Mouse (Mus musculus): Measurements from ENCODE around the gene 1700001K19Rik. TPM values are rescaled to one million over a fixed set of nuclear protein-coding genes. Genes with fewer than 3 reads are reported as not detected.
"Not testable (repeated sequence)": the region's sequence is repeated elsewhere in the genome, so short reads cannot be mapped to it uniquely, and the experiment has no call there.

1700001K19Rik gene
- polyA plus RNA-seq, 1 experiment from 2014 or later = not detected

DNA sequence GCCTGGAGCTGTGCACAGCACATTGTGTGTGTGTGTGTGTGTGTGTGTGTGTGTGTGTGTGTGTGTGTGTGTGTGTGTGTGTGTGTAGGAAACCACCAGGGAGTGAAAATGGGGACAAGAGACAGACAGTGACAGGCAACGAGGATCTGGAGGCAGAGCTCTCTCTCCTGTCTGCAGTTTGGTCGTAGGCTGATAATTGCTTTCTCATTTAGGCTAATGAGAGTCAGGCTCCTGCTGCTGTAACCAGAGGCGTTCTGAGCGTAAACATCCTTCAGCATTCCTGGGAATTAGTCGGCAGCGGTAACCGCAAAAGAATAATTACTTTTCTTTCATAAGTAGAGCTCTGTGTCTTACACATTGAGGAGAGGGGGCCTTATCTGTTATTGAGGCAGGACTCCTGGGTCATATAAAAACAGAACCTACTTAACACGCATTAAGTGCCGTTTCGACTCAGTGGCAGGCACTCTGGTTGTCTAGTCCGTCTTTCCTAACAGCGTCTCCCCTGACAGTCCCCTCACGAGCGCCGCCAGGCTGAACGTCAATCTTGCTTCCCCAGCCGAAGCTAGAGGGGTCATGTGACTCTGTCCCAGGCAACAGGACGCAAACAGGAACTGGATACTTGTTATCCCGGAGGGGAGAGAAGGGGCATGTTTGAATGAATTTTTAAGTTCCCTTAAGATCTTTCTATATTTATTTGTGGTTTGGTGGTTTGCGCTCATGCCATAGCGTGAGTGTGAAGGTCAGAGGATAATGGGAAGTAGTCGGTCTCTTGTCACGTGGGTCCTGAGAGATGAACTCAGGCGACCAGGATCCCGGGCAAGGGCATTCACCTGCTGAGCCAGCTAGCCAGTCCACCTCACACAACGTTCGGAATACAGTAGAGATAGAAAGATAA is 24.2 kb upstream of the 1700001K19Rik start:
- Histone ChIP-seq H3K4me3 (ENCODE audit: low read length) (peak overlapping the region; percentile 40), H3K9ac (ENCODE audit: low read length) (peak overlapping the region; percentile 61), H3K9me3 (ENCODE audit: control insufficient read depth, low read length) (no peaks in the 10 kb centered on the region), H3K27me3 (ENCODE audit: control insufficient read depth, insufficient read depth, low read depth, low read length) (no peaks in the 10 kb centered on the region), H3K36me3 (ENCODE audit: control insufficient read depth, insufficient read depth, low read length) (no peaks in the 10 kb centered on the region), H3K27ac (ENCODE audit: low read length) (no peak overlapping the region), H3K4me2 (ENCODE audit: low read depth, low read length) (peak overlapping the region; percentile 79), H3K4me1 (replicated peaks; ENCODE audit: control insufficient read depth, insufficient read depth, low read length) (no peaks in the 10 kb centered on the region; the same call in 1 of the 2 replicates)
- under 1% methylated on average over 27 of the region's 27 CpGs for WGBS
- ATAC-seq (ENCODE audit: low read depth) = peak; percentile 83

DNA sequence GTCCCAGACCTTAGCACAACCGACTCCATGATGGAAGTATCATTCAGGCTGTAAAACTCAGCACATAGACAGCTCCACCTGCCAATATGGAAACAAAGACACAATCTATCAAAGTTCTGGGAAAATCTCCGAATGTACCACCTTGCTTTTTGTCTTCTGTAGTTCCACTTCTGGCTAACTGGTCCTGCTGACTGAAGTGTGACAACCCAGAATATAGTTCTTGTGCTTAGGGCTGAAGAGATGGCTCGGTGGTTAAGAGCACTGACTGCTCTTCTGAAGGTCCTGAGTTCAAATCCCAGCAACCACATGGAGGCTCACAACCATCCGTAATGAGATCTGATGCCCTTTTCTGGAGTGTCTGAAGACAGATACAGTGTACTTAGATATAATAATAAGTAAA is 23.0 kb upstream of the 1700001K19Rik start:
- not testable (repeated sequence) for H3K9ac ChIP-seq (ENCODE audit: low read length); H3K4me3 ChIP-seq (ENCODE audit: low read length); H3K4me1 ChIP-seq (replicated peaks; ENCODE audit: control insufficient read depth, insufficient read depth, low read length); H3K4me2 ChIP-seq (ENCODE audit: low read depth, low read length); H3K27me3 ChIP-seq (ENCODE audit: control insufficient read depth, insufficient read depth, low read depth, low read length); H3K27ac ChIP-seq (ENCODE audit: low read length); ATAC-seq (ENCODE audit: low read depth); H3K9me3 ChIP-seq (ENCODE audit: control insufficient read depth, low read length); H3K36me3 ChIP-seq (ENCODE audit: control insufficient read depth, insufficient read depth, low read length)
- 82% methylated on average over 4 of the region's 4 CpGs for WGBS

DNA sequence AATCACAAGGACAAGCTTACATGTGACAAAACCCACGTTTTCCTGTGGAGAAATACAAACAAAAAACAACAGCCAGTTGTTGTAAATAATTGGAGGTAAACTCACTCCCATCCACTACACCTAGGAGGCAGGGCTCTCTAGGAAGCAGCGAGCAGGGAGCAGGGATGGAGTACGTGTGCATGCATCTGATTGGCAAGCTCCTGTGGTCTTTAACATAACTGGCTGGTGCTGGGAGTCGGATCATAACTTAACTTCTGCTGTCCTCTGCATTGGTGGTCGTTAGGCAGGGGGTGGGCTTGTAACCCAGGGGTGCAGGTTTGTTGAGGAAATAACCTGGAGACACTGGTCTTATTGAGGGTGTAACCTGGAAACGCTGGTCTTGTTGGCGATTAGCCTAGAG is 21.3 kb upstream of the 1700001K19Rik start:
- no peak for ATAC-seq (ENCODE audit: low read depth)
- WGBS = 63% methylated on average over 7 of the region's 7 CpGs
- no peaks in the 10 kb centered on the region for H3K27me3 ChIP-seq (ENCODE audit: control insufficient read depth, insufficient read depth, low read depth, low read length)
- H3K36me3 ChIP-seq (ENCODE audit: control insufficient read depth, insufficient read depth, low read length) = no peaks in the 10 kb centered on the region
- no peak overlapping the region for H3K27ac ChIP-seq (ENCODE audit: low read length)
- H3K9ac ChIP-seq (ENCODE audit: low read length) = no peak overlapping the region
- no peak overlapping the region for H3K4me3 ChIP-seq (ENCODE audit: low read length)
- no peaks in the 10 kb centered on the region for H3K9me3 ChIP-seq (ENCODE audit: control insufficient read depth, low read length)
- H3K4me1 ChIP-seq (replicated peaks; ENCODE audit: control insufficient read depth, insufficient read depth, low read length) = no peaks in the 10 kb centered on the region; the same call in 1 of the 2 replicates
- no peak overlapping the region for H3K4me2 ChIP-seq (ENCODE audit: low read depth, low read length)

DNA sequence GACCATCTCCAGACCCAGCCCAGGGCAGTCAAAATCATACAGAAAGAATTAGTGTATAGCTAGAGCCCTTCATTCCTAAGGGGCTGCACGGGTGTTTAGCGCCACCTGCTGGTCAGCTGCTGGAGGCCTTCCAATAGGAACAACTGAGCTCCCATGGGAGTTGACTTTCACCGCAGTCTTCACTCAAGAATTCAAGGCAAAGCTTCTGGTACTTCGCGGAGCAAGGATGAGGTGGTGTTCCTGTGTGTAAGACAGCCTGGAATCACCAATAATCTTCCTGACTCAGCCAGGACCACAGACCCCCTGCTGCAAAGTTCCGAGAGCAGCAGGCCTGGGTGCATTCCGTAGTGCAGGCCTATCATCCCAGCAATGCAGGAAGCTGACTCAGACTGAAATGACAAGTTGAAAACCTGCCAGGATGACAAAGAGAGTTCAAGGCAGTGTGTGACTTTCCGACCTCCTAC is 20.6 kb upstream of the 1700001K19Rik start:
- no peak overlapping the region for H3K27ac ChIP-seq (ENCODE audit: low read length)
- no peaks in the 10 kb centered on the region for H3K9me3 ChIP-seq (ENCODE audit: control insufficient read depth, low read length)
- no peaks in the 10 kb centered on the region; the same call in 1 of the 2 replicates for H3K4me1 ChIP-seq (replicated peaks; ENCODE audit: control insufficient read depth, insufficient read depth, low read length)
- no peaks in the 10 kb centered on the region for H3K27me3 ChIP-seq (ENCODE audit: control insufficient read depth, insufficient read depth, low read depth, low read length)
- H3K9ac ChIP-seq (ENCODE audit: low read length) = peak overlapping the region; percentile 5
- no peaks in the 10 kb centered on the region for H3K36me3 ChIP-seq (ENCODE audit: control insufficient read depth, insufficient read depth, low read length)
- peak; percentile 73 for ATAC-seq (ENCODE audit: low read depth)
- no peak overlapping the region for H3K4me3 ChIP-seq (ENCODE audit: low read length)
- 14% methylated on average over 8 of the region's 8 CpGs for WGBS
- no peak overlapping the region for H3K4me2 ChIP-seq (ENCODE audit: low read depth, low read length)

GRCm38 (mm10) chr12:110702556-110702955 is 20.1 kb upstream of the 1700001K19Rik start, which contains the start of gene Hsp90aa1:
Gene Hsp90aa1 (minus strand): TSS chr12:110702728.
- H3K27ac ChIP-seq (ENCODE audit: low read length) = no peak within 1 kb of the TSS

GRCm38 (mm10) chr12:110701363-110701762 is 18.9 kb upstream of the 1700001K19Rik start:
- H3K36me3 ChIP-seq (ENCODE audit: control insufficient read depth, insufficient read depth, low read length); H3K4me3 ChIP-seq (ENCODE audit: low read length); H3K9ac ChIP-seq (ENCODE audit: low read length); H3K9me3 ChIP-seq (ENCODE audit: control insufficient read depth, low read length); H3K4me2 ChIP-seq (ENCODE audit: low read depth, low read length); ATAC-seq (ENCODE audit: low read depth); H3K27me3 ChIP-seq (ENCODE audit: control insufficient read depth, insufficient read depth, low read depth, low read length); H3K4me1 ChIP-seq (replicated peaks; ENCODE audit: control insufficient read depth, insufficient read depth, low read length); H3K27ac ChIP-seq (ENCODE audit: low read length): not testable (repeated sequence)
- 25% methylated on average over 3 of the region's 3 CpGs for WGBS

More at GRCm38 (mm10) chr12:110702556-110702955, 20.1 kb upstream of the 1700001K19Rik start, which contains the start of gene Hsp90aa1:
- Histone ChIP-seq H3K9me3 (ENCODE audit: control insufficient read depth, low read length) (no peaks in the 10 kb centered on the region), H3K27me3 (ENCODE audit: control insufficient read depth, insufficient read depth, low read depth, low read length) (no peaks in the 10 kb centered on the region), H3K36me3 (ENCODE audit: control insufficient read depth, insufficient read depth, low read length) (no peaks in the 10 kb centered on the region), H3K9ac (ENCODE audit: low read length) (peak within 1 kb of the TSS; percentile 5), H3K4me3 (ENCODE audit: low read length) (no peak within 1 kb of the TSS), H3K4me2 (ENCODE audit: low read depth, low read length) (no peak within 1 kb of the TSS), H3K4me1 (replicated peaks; ENCODE audit: control insufficient read depth, insufficient read depth, low read length) (no peaks in the 10 kb centered on the region; the same call in 1 of the 2 replicates)
- WGBS = 50% methylated on average over 4 of the region's 4 CpGs
- no peak for ATAC-seq (ENCODE audit: low read depth)

DNA sequence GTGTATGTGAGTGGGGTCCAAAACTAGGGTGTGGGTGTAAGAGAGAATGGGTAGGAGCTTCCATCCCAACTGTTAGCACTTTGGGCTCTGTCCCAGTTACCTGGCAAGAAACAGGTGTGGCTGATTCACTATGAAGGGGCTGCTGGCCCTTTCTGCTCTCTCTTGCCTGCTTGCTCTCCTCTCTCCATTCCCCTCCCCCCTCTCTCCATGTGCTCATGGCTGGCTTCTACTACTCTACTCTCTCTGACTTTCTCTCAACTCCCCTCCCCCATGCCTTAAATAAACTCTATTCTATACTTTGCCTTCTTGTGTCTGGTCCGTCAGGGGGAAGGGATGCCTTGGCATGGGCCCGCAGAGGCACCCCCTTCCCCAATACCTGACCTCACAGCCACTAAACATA is 18.3 kb upstream of the 1700001K19Rik start:
- Histone ChIP-seq H3K9me3 (ENCODE audit: control insufficient read depth, low read length) (no peaks in the 10 kb centered on the region), H3K9ac (ENCODE audit: low read length) (peak overlapping the region; percentile 2; the same call in 1 of the 2 replicates), H3K4me1 (replicated peaks; ENCODE audit: control insufficient read depth, insufficient read depth, low read length) (peaks cover 4% of the 10 kb centered on the region), H3K4me3 (ENCODE audit: low read length) (no peak overlapping the region), H3K4me2 (ENCODE audit: low read depth, low read length) (no peak overlapping the region), H3K27me3 (ENCODE audit: control insufficient read depth, insufficient read depth, low read depth, low read length) (no peaks in the 10 kb centered on the region), H3K36me3 (ENCODE audit: control insufficient read depth, insufficient read depth, low read length) (no peaks in the 10 kb centered on the region), H3K27ac (ENCODE audit: low read length) (no peak overlapping the region)
- WGBS = 38% methylated on average over 2 of the region's 2 CpGs
- no peak for ATAC-seq (ENCODE audit: low read depth)

- Histone ChIP-seq H3K27ac (ENCODE audit: low read length) (no peak overlapping the region), H3K4me2 (ENCODE audit: low read depth, low read length) (no peak overlapping the region), H3K9me3 (ENCODE audit: control insufficient read depth, low read length) (no peaks in the 10 kb centered on the region), H3K4me1 (replicated peaks; ENCODE audit: control insufficient read depth, insufficient read depth, low read length) (peaks cover 12% of the 10 kb centered on the region), H3K36me3 (ENCODE audit: control insufficient read depth, insufficient read depth, low read length) (peaks cover 6% of the 10 kb centered on the region), H3K27me3 (ENCODE audit: control insufficient read depth, insufficient read depth, low read depth, low read length) (no peaks in the 10 kb centered on the region), H3K9ac (ENCODE audit: low read length) (no peak overlapping the region), H3K4me3 (ENCODE audit: low read length) (no peak overlapping the region)
- ATAC-seq (ENCODE audit: low read depth) = no peak
- 50% methylated on average over 2 of the region's 2 CpGs for WGBS
Observed at GRCm38 (mm10) chr12:110699171-110699547, 16.7 kb upstream of the 1700001K19Rik start.

DNA sequence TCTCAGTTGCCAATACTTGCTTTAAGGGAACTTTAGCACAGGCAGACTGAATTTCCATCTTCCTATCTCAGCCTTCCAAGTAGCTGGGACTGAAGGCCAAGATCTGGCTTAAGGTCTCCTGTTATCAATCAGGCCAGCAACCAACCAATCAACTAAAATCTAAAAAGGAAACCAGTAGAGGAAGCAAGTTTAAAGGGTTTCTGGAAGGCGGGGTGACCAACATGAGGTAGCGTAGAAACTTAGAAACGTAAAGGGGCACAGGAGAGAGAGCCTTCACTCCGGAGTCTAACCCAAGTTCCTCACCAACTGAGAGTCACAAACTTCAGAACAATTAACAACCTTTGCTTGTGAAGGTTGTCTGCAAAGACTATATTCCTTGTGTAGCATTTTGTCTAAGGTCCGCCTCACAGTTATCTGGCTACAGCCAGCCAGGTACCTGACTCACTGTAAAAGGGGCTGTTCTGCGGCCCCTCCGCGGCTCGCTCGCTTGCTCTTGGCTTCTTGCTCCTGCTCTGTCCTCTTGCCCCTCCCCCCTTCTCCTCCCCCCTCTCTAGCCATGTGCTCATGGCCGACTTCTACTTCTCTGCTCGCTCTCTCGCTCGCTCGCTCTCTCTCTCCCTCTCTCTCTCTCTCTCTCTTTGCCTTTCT is 16.2 kb upstream of the 1700001K19Rik start:
- Histone ChIP-seq H3K36me3 (ENCODE audit: control insufficient read depth, insufficient read depth, low read length) (peaks cover 6% of the 10 kb centered on the region), H3K27ac (ENCODE audit: low read length) (no peak overlapping the region), H3K9me3 (ENCODE audit: control insufficient read depth, low read length) (no peaks in the 10 kb centered on the region), H3K4me2 (ENCODE audit: low read depth, low read length) (no peak overlapping the region), H3K27me3 (ENCODE audit: control insufficient read depth, insufficient read depth, low read depth, low read length) (no peaks in the 10 kb centered on the region), H3K4me3 (ENCODE audit: low read length) (no peak overlapping the region), H3K4me1 (replicated peaks; ENCODE audit: control insufficient read depth, insufficient read depth, low read length) (peaks cover 12% of the 10 kb centered on the region), H3K9ac (ENCODE audit: low read length) (peak overlapping the region; percentile 38; the same call in 1 of the 2 replicates)
- 38% methylated on average over 15 of the region's 15 CpGs for WGBS
- ATAC-seq (ENCODE audit: low read depth) = no peak
